Mouse (Mus musculus): ENCODE measurements at regions not wholly inside any gene's neighbourhood (a gene's known extent, or its start where the extent isn't known, plus 50 kb on each side); places are given as distances from the start of the nearest gene placed in this dataset.

DNA sequence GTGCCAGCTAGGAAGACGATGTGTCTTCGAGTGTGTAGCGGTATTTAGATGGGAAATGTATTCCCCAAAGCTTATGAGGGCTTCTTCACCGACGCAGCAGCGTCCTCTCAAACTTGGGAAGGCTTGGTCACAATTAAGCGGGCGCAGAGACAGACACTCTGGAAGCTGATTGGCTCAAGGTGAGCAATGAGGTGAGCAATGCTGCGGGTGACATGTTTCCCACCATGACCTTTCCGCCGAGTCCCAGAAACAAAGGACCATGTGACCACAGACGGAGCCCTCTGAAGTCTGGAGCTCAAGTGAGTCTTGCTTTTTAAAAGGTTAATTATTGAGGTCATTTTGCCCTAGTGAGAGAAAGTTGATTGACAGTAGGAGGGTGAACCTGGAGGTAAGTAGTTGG is 108.0 kb upstream of the Bach2 start:
- no peaks in the 10 kb centered on the region for H3K4me1 ChIP-seq
- no peaks in the 10 kb centered on the region for H3K36me3 ChIP-seq (replicated peaks)
- H3K4me2 ChIP-seq, result no peak overlapping the region
- H3K9ac ChIP-seq, result no peak overlapping the region
- no peak overlapping the region for H3K27ac ChIP-seq
- no peaks in the 10 kb centered on the region for H3K27me3 ChIP-seq (replicated peaks)
- no peak for ATAC-seq (replicated peaks)
- H3K4me3 ChIP-seq, result no peak overlapping the region
- no peaks in the 10 kb centered on the region for H3K9me3 ChIP-seq
- WGBS, result 72% methylated on average over 12 of the region's 12 CpGs

DNA sequence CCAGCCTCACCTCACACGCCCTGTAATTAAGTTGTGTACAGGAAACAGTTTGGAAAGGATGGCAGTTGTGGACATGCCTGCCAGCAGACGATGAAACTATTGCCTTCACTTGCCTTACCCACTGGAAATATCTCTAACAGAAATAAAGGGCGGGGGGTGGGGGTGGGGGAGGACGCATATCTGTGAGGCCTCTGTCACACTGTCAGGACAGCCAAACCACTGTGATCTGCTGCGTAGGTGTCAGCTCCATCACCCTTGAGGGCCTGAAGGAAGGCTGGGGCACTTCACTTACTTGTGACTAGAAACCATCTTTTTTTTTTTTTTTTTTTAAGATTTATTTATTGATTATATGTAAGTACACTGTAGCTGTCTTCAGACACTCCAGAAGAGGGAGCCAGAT is 106.8 kb upstream of the Bach2 start:
- WGBS, result 91% methylated on average over 5 of the region's 5 CpGs

DNA sequence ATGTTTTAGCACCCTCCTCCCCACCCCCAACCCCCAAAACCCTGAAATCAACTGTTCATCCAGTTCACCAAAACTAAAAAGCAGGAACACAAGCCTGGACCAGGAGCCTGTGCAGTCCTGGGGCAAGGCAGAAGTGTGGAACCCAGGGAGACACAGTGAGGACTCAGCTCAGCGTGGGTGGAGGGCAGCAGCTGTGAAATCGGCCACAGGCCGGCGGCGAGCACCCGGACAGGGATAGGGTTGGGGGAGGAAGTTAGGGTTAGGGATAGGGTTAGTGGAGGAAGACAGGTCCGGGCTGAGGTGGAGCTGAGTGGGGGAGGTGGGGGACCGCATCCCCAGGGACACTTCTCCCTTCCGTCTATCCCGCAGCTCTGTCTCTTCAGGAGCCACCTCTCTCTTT is 102.5 kb upstream of the Bach2 start:
- Histone ChIP-seq H3K4me2 (no peak overlapping the region), H3K4me1 (no peaks in the 10 kb centered on the region), H3K9me3 (no peaks in the 10 kb centered on the region), H3K4me3 (no peak overlapping the region), H3K27me3 (replicated peaks) (no peaks in the 10 kb centered on the region), H3K36me3 (replicated peaks) (no peaks in the 10 kb centered on the region), H3K9ac (no peak overlapping the region), H3K27ac (no peak overlapping the region)
- 80% methylated on average over 8 of the region's 10 CpGs for WGBS
- no peak for ATAC-seq (replicated peaks)

More for the DNA sequence above, 106.8 kb upstream of the Bach2 start:
- H3K4me2 ChIP-seq, result no peak overlapping the region
- H3K27ac ChIP-seq, result no peak overlapping the region
- H3K36me3 ChIP-seq (replicated peaks), result no peaks in the 10 kb centered on the region
- no peaks in the 10 kb centered on the region for H3K27me3 ChIP-seq (replicated peaks)
- no peaks in the 10 kb centered on the region for H3K4me1 ChIP-seq
- no peak overlapping the region for H3K4me3 ChIP-seq
- no peak overlapping the region for H3K9ac ChIP-seq
- H3K9me3 ChIP-seq, result no peaks in the 10 kb centered on the region
- no peak for ATAC-seq (replicated peaks)

- Histone ChIP-seq H3K4me3 (no peak overlapping the region), H3K27ac (no peak overlapping the region), H3K4me1 (no peaks in the 10 kb centered on the region), H3K9ac (no peak overlapping the region), H3K9me3 (no peaks in the 10 kb centered on the region), H3K27me3 (replicated peaks) (no peaks in the 10 kb centered on the region), H3K36me3 (replicated peaks) (no peaks in the 10 kb centered on the region), H3K4me2 (no peak overlapping the region)
- ATAC-seq (replicated peaks), result no peak
Observed at GRCm38 (mm10) chr4:32137243-32137642, 101.4 kb upstream of the Bach2 start.

- ATAC-seq (replicated peaks), result peak; percentile 62; the same call in 1 of the 2 replicates
- H3K4me3 ChIP-seq, result no peak overlapping the region
- no peak overlapping the region for H3K9ac ChIP-seq
- no peak overlapping the region for H3K27ac ChIP-seq
- H3K36me3 ChIP-seq (replicated peaks), result no peaks in the 10 kb centered on the region
- H3K9me3 ChIP-seq, result no peaks in the 10 kb centered on the region
- no peak overlapping the region for H3K4me2 ChIP-seq
- no peaks in the 10 kb centered on the region for H3K27me3 ChIP-seq (replicated peaks)
- no peaks in the 10 kb centered on the region for H3K4me1 ChIP-seq
- 65% methylated on average over 10 of the region's 10 CpGs for WGBS
Observed at GRCm38 (mm10) chr4:32137966-32138365, 100.6 kb upstream of the Bach2 start.

DNA sequence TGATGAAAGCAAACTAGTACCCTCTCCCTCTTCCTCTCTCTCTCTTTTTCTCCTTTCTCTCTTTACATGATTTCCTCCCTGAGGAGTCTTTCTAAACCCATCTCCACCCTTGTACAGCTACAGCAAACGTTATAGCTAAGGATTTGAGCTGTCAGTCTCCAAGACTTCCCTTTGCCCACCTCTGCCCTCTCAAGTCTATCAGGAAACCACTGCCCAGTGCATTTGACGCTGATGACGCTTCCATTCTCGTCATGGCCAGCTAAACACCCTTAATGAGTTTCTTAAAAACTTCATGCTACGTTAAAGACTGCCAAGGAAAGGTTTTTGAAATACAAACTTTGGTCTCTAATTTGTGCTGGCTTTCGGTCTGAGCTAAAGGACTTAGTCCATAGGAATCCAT is 99.0 kb upstream of the Bach2 start:
- no peak overlapping the region for H3K9ac ChIP-seq
- no peaks in the 10 kb centered on the region for H3K4me1 ChIP-seq
- H3K4me2 ChIP-seq, result no peak overlapping the region
- H3K4me3 ChIP-seq, result no peak overlapping the region
- H3K27me3 ChIP-seq (replicated peaks), result no peaks in the 10 kb centered on the region
- WGBS, result 75% methylated on average over 6 of the region's 6 CpGs
- H3K36me3 ChIP-seq (replicated peaks), result no peaks in the 10 kb centered on the region
- no peak for ATAC-seq (replicated peaks)
- no peak overlapping the region for H3K27ac ChIP-seq
- H3K9me3 ChIP-seq, result no peaks in the 10 kb centered on the region

DNA sequence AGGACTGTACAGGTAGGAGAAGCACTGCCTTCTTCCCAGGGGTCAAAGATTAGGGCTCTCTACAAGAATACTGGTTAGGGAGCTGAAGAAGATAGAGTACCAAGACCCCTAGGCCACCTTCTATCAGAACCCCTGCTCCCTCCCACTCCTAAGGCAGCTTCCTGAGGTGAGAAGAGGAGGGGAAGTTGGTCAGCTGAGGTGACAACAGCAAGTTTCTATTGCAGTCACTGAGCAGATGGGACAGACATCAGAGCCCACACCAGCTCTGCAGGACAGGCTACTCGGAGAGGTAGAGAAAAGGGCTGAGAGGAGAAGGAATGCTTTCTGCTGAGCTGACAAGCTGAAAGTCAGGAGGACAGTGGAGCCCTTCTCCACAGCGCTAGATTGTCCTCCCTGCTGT is 98.5 kb upstream of the Bach2 start:
- Histone ChIP-seq H3K36me3 (replicated peaks) (no peaks in the 10 kb centered on the region), H3K27ac (no peak overlapping the region), H3K4me1 (no peaks in the 10 kb centered on the region), H3K4me2 (no peak overlapping the region), H3K9ac (no peak overlapping the region), H3K4me3 (no peak overlapping the region), H3K27me3 (replicated peaks) (no peaks in the 10 kb centered on the region), H3K9me3 (no peaks in the 10 kb centered on the region)
- 100% methylated on average over 2 of the region's 2 CpGs for WGBS
- no peak for ATAC-seq (replicated peaks)

GRCm38 (mm10) chr4:32142198-32142597 is 96.4 kb upstream of the Bach2 start:
- no peaks in the 10 kb centered on the region for H3K27me3 ChIP-seq (replicated peaks)
- H3K4me3 ChIP-seq, result no peak overlapping the region
- no peaks in the 10 kb centered on the region for H3K36me3 ChIP-seq (replicated peaks)
- H3K9ac ChIP-seq, result no peak overlapping the region
- no peak overlapping the region for H3K4me2 ChIP-seq
- 71% methylated on average over 4 of the region's 4 CpGs for WGBS
- no peaks in the 10 kb centered on the region for H3K9me3 ChIP-seq
- ATAC-seq (replicated peaks), result no peak
- no peaks in the 10 kb centered on the region for H3K4me1 ChIP-seq
- no peak overlapping the region for H3K27ac ChIP-seq

DNA sequence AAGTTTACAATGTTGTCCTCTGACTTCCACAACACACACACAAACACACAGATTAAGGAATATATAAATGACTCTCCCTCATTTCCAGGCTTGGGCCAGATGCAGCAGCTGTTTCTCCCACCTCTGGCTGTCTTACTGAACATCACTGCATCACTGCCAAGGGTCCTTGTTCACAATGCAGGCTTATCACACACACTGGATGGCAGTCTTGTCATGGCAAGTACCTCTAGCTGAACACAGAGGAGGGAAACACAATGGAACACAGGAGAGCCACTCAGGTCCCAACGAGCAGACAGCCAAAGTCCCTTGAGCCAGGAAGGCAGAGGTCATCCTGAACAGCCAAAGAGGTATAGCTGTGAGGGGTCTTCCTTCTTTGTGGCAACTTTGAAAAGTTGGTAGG is 91.5 kb upstream of the Bach2 start:
- no peaks in the 10 kb centered on the region for H3K36me3 ChIP-seq (replicated peaks)
- no peaks in the 10 kb centered on the region for H3K27me3 ChIP-seq (replicated peaks)
- no peaks in the 10 kb centered on the region for H3K4me1 ChIP-seq
- no peaks in the 10 kb centered on the region for H3K9me3 ChIP-seq
- 50% methylated on average over 1 of the region's 1 CpGs for WGBS
- no peak overlapping the region for H3K9ac ChIP-seq
- no peak overlapping the region for H3K4me3 ChIP-seq
- no peak overlapping the region for H3K27ac ChIP-seq
- no peak for ATAC-seq (replicated peaks)
- H3K4me2 ChIP-seq, result no peak overlapping the region

DNA sequence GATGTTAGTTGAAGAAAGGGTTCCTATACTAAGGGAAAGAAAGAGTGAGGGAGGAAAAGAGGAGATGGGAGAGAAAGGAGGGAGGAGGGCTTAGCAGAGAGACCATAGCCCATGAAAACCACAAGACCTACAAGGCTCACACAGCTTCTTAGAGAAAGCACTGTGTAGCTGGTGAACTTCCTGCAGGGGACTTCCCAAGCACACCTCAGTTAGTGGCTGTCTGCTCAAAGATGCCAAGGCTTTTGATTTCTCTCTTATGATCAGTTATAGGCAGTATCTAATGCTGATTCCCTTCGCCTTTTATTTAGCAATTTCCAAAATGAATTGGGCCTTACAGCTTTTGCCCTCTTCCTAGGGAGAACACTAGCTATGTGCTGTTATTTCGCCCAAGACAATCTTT is 90.0 kb upstream of the Bach2 start:
- H3K27ac ChIP-seq, result no peak overlapping the region
- no peaks in the 10 kb centered on the region for H3K4me1 ChIP-seq
- H3K27me3 ChIP-seq (replicated peaks), result no peaks in the 10 kb centered on the region
- H3K9me3 ChIP-seq, result no peaks in the 10 kb centered on the region
- no peak overlapping the region for H3K4me3 ChIP-seq
- ATAC-seq (replicated peaks), result no peak
- H3K9ac ChIP-seq, result no peak overlapping the region
- no peaks in the 10 kb centered on the region for H3K36me3 ChIP-seq (replicated peaks)
- WGBS, result 87% methylated on average over 2 of the region's 2 CpGs
- H3K4me2 ChIP-seq, result no peak overlapping the region

GRCm38 (mm10) chr4:32149171-32149570 is 89.4 kb upstream of the Bach2 start:
- no peaks in the 10 kb centered on the region for H3K27me3 ChIP-seq (replicated peaks)
- no peaks in the 10 kb centered on the region for H3K36me3 ChIP-seq (replicated peaks)
- H3K9me3 ChIP-seq, result no peaks in the 10 kb centered on the region
- ATAC-seq (replicated peaks), result no peak
- no peaks in the 10 kb centered on the region for H3K4me1 ChIP-seq
- no peak overlapping the region for H3K4me3 ChIP-seq
- H3K4me2 ChIP-seq, result no peak overlapping the region
- H3K27ac ChIP-seq, result no peak overlapping the region
- H3K9ac ChIP-seq, result no peak overlapping the region
- 83% methylated on average over 7 of the region's 7 CpGs for WGBS

DNA sequence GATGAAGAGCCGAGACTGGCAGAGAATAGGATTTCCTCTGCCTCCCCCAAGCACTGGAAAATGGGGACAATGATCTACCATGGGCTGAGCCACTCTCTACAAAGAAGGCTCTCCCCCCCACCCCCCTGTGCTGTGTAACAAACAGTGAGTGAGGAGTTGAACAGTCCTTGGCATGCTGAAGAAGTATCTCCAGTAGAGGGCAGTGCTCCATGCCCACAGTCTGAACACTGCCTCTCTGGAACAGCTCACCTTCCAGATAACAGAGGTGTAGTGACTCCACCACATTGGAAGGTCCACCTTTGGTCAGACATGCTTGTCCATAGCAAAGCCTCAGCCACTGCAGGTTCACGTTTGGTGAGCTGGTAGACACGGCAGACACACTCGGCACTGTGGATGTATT is 85.2 kb upstream of the Bach2 start:
- H3K27ac ChIP-seq, result no peak overlapping the region
- H3K4me1 ChIP-seq, result no peaks in the 10 kb centered on the region
- no peaks in the 10 kb centered on the region for H3K27me3 ChIP-seq (replicated peaks)
- no peaks in the 10 kb centered on the region for H3K9me3 ChIP-seq
- 78% methylated on average over 4 of the region's 4 CpGs for WGBS
- peak; percentile 59 for ATAC-seq (replicated peaks)
- no peak overlapping the region for H3K9ac ChIP-seq
- no peak overlapping the region for H3K4me2 ChIP-seq
- no peaks in the 10 kb centered on the region for H3K36me3 ChIP-seq (replicated peaks)
- H3K4me3 ChIP-seq, result no peak overlapping the region

- Histone ChIP-seq H3K9ac (no peak overlapping the region), H3K36me3 (replicated peaks) (no peaks in the 10 kb centered on the region), H3K4me1 (peaks cover 6% of the 10 kb centered on the region; the same call in 1 of the 2 replicates), H3K27me3 (replicated peaks) (0 out of 2 replicates have a peak, but pooled peaks cover 3% of the 10 kb centered on the region), H3K4me2 (no peak overlapping the region), H3K9me3 (no peaks in the 10 kb centered on the region), H3K27ac (no peak overlapping the region), H3K4me3 (no peak overlapping the region)
- WGBS, result 71% methylated on average over 8 of the region's 8 CpGs
- ATAC-seq (replicated peaks), result no peak
Observed at GRCm38 (mm10) chr4:32156965-32157364, 81.6 kb upstream of the Bach2 start.

DNA sequence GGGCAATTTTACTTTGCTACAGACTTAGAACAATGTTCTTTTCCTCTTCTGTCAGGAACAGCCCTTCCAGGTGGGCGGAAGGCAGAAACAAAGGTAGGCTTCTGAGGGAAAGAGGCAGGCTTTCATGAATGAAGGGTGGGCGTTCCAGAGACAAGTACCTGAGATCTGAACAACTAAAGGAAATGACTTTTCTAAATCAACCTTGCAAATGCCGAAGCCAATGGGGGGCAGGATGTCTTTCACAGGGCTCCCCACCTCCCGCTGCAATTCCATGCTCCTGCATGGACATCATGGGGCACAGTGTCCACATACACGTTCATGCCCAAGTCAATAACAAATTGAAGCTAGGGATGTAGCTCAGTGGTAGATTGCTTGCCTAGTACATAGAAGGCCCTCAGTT is 80.2 kb upstream of the Bach2 start:
- Histone ChIP-seq H3K27ac (no peak overlapping the region), H3K36me3 (replicated peaks) (no peaks in the 10 kb centered on the region), H3K4me1 (peaks cover 9% of the 10 kb centered on the region; the same call in 1 of the 2 replicates), H3K4me2 (no peak overlapping the region), H3K9me3 (no peaks in the 10 kb centered on the region), H3K27me3 (replicated peaks) (0 out of 2 replicates have a peak, but pooled peaks cover 3% of the 10 kb centered on the region), H3K4me3 (no peak overlapping the region), H3K9ac (no peak overlapping the region)
- ATAC-seq (replicated peaks), result no peak
- 55% methylated on average over 5 of the region's 5 CpGs for WGBS
